Mouse (Mus musculus) limb, embryonic 14.5 days (tissue): ENCODE results near the gene Nmnat3. TPM values are rescaled to one million over a fixed set of nuclear protein-coding genes. Genes with fewer than 3 reads are reported as not detected.
A peak's percentile ranks its signal among the peaks of the same experiment; 100 is the strongest.

Experiments used
- ATAC-seq: fragments of 200-750 bp; cut with Nextera tagmentation; 2 replicates; pipeline ENCODE4 v1.8.0; 2017; ENCODE audit warnings: low read depth, moderate number of reproducible peaks, moderate TSS enrichment; ENCODE audit not compliant: low FRiP score
- DNase-seq: peaks from one replicate; pipeline ENCODE4 v3.0.0-alpha.2; 2015; ENCODE audit warnings: low spot score
- H3K27ac ChIP-seq: fragments of 300-500 bp; sonication (generic); replicated peaks from 2 replicates; pipeline ENCODE4 v1.5.1; 2014; ENCODE audit warnings: low read depth, mild to moderate bottlenecking, low read length, moderate library complexity, mixed read lengths
- H3K27me3 ChIP-seq: fragments of 300-500 bp; sonication (generic); 2 replicates; pipeline ENCODE4 v1.6.1; 2014; ENCODE audit warnings: low read length, mixed read lengths; ENCODE audit not compliant: control insufficient read depth, insufficient read depth
- H3K36me3 ChIP-seq: fragments of 300-500 bp; sonication (generic); 2 replicates; pipeline ENCODE4 v1.6.1; 2014; ENCODE audit warnings: mild to moderate bottlenecking, low read length, moderate library complexity, mixed read lengths; ENCODE audit not compliant: control insufficient read depth, insufficient read depth
- H3K4me1 ChIP-seq: fragments of 300-500 bp; sonication (generic); 2 replicates; pipeline ENCODE4 v1.6.1; 2014; ENCODE audit warnings: antibody characterized with exemption, low read length, mixed read lengths; ENCODE audit not compliant: control insufficient read depth, insufficient read depth
- H3K4me2 ChIP-seq: fragments of 300-500 bp; sonication (generic); replicated peaks from 2 replicates; pipeline ENCODE4 v1.6.1; 2014; ENCODE audit warnings: low read depth, mild to moderate bottlenecking, low read length, moderate library complexity; ENCODE audit not compliant: severe bottlenecking
- H3K4me3 ChIP-seq: fragments of 300-500 bp; sonication (generic); replicated peaks from 2 replicates; pipeline ENCODE4 v1.5.1; 2014; ENCODE audit warnings: low read length
- H3K9ac ChIP-seq: fragments of 300-500 bp; sonication (generic); 2 replicates; pipeline ENCODE4 v1.6.1; 2014; ENCODE audit warnings: mild to moderate bottlenecking, low read depth, low read length, moderate library complexity; ENCODE audit not compliant: severe bottlenecking
- H3K9me3 ChIP-seq: fragments of 300-500 bp; sonication (generic); 2 replicates; pipeline ENCODE4 v1.6.1; 2016; ENCODE audit warnings: low read length; ENCODE audit not compliant: control insufficient read depth
- POLR2A ChIP-seq: fragments of 200-500 bp; IDR thresholded peaks from 2 replicates; pipeline ENCODE4 v1.8.0; 2012; ENCODE audit warnings: inconsistent platforms, mild to moderate bottlenecking, moderate library complexity, borderline replicate concordance; ENCODE audit not compliant: insufficient read depth, insufficient read length; ENCODE audit errors: extremely low read depth
- WGBS: fragments of 180-500 bp; shearing (Covaris S2); extraction: QIAGEN DNeasy Blood & Tissue Kit; methylation state at CpG from one replicate; pipeline ENCODE4 v1.1.7; 2014; 5-methylcytosine and 5-hydroxymethylcytosine counted together
- polyA plus RNA-seq, 2 experiments: library from polyadenylated mRNA; depleted of rRNA in 1 of 2; stranded (reverse) in 1 of 2; unstranded in 1 of 2; fragments of >200 nt; fragmentation: Nextera tagmentation in 1 of 2; extraction: Ambion mirVana in 1 of 2; gene quantifications; 2 replicates each; pipeline versions ENCODE4 v1.2.1 to v1.2.3; 2012 to 2014

Gene Nmnat3
- polyA plus RNA-seq, 2 experiments: 3.5 to 7.1 TPM

GRCm38 (mm10) chr9:98337881-98338769 lies 50.9 kb downstream of the Nmnat3 start:
- Histone ChIP-seq H3K4me2 (no peak overlapping the region), H3K27ac (no peak overlapping the region), H3K27me3 (no peaks in the 10 kb centered on the region), H3K4me1 (0 out of 2 replicates have a peak, but pooled peaks cover 5% of the 10 kb centered on the region), H3K9ac (no peak overlapping the region), H3K9me3 (no peaks in the 10 kb centered on the region), H3K4me3 (no peak overlapping the region), H3K36me3 (no peaks in the 10 kb centered on the region)
- 44% methylated on average over 15 of the region's 15 CpGs for WGBS
- ATAC-seq: no peak
- no peak for TF ChIP-seq POLR2A
- peak; percentile 19 for DNase-seq

DNA sequence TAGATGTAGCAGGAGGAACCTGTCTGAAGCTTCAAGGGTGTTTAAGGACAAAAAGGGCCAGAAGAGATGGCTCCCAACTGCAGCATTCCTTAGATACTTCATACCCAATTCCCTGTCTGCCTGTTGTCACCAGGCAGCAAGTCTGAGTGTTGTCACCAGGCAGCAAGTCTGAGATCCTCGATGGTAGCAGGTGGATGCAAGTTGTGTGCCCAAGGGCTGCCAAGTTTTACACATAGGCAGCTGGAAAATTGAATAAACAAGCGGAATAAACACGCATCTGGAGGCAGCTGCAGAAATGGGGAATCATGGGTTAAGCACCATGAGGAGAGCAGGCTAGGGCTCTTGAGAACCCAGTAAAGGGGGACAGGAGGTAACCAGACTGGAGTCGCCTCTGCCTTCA lies 52.7 kb downstream of the Nmnat3 start:
- Histone ChIP-seq H3K4me1 (0 out of 2 replicates have a peak, but pooled peaks cover 5% of the 10 kb centered on the region), H3K9me3 (no peaks in the 10 kb centered on the region), H3K36me3 (no peaks in the 10 kb centered on the region), H3K27me3 (no peaks in the 10 kb centered on the region), H3K27ac (no peak overlapping the region), H3K4me2 (no peak overlapping the region), H3K9ac (no peak overlapping the region), H3K4me3 (no peak overlapping the region)
- ATAC-seq (no peak), DNase-seq (no peak)
- WGBS: 57% methylated on average over 4 of the region's 4 CpGs
- no peak for TF ChIP-seq POLR2A

DNA sequence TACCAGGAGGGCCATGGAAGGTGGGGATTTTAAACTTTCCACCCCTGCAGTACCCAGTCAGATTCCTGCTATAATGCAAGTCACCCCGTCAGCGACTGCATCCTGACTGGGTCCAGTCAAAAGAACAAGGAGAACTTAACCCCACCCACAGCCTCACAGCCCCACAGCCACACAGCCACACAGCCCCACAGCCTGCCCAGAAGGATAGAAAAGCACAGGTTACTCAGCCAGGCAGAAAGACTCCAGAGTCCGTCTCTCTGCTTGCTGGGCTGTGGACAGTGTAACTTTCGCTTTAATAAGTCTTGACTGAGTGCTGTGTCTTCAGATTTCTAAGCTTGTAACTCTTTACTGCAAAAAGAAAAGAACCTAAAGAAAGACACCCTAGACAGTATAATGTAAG lies 53.2 kb downstream of the Nmnat3 start:
- Histone ChIP-seq H3K9ac (no peak overlapping the region), H3K27ac (no peak overlapping the region), H3K36me3 (no peaks in the 10 kb centered on the region), H3K4me3 (no peak overlapping the region), H3K27me3 (no peaks in the 10 kb centered on the region), H3K4me1 (0 out of 2 replicates have a peak, but pooled peaks cover 5% of the 10 kb centered on the region), H3K9me3 (no peaks in the 10 kb centered on the region), H3K4me2 (no peak overlapping the region)
- DNase-seq (no peak), ATAC-seq (no peak)
- WGBS: 62% methylated on average over 4 of the region's 4 CpGs
- TF ChIP-seq POLR2A: no peak

DNA sequence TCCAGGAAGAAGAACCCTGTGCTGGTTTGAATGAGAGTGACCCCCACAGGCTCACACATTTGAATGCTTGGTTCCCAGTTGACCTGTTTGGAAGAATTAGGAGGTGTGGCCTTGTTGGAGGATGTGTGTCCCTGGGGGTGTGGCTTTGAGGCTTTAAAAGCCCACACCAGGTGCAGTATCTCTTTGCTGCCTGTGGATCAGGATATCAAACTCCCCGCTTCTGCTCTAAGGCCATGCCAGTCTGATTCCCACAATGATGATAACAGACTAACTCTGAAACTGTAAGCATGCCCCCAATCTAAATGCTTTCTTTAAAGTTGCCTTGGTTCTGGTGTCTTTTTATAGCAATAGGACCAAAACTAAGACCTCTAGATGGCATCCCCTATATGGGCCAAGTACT lies 58.6 kb downstream of the Nmnat3 start:
- H3K36me3 ChIP-seq: no peaks in the 10 kb centered on the region
- no peak overlapping the region for H3K9ac ChIP-seq
- ATAC-seq (no peak), DNase-seq (no peak)
- no peak overlapping the region for H3K4me2 ChIP-seq
- no peak overlapping the region for H3K4me3 ChIP-seq
- no peaks in the 10 kb centered on the region for H3K27me3 ChIP-seq
- H3K9me3 ChIP-seq: no peaks in the 10 kb centered on the region
- H3K4me1 ChIP-seq: no peaks in the 10 kb centered on the region
- TF ChIP-seq POLR2A: no peak
- no peak overlapping the region for H3K27ac ChIP-seq
- 93% methylated on average over 1 of the region's 1 CpGs for WGBS

DNA sequence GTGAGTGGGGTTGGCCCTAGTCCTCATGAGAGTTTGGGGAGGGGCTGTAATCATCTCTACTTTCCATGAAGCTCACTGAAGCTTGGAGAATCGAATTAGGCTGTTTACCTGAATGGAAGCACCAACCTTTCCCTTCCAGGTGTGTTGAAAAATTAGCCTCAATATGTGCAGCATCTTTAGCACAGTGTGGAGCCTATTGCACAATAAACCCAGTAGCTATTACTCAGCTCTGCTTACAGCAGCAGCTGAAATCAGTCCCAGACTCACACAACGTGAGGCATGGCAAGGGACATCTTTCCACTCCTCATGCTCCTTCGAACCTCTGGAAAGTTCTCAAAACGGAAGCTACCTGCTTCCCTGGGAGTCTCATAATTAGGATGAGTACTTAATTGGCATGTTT lies 59.0 kb downstream of the Nmnat3 start:
- H3K4me2 ChIP-seq: no peak overlapping the region
- no peaks in the 10 kb centered on the region for H3K4me1 ChIP-seq
- WGBS: 76% methylated on average over 4 of the region's 4 CpGs

More for the DNA sequence above, 59.0 kb downstream of the Nmnat3 start:
- H3K36me3 ChIP-seq: no peaks in the 10 kb centered on the region
- H3K9ac ChIP-seq: no peak overlapping the region
- no peak overlapping the region for H3K4me3 ChIP-seq
- H3K9me3 ChIP-seq: no peaks in the 10 kb centered on the region
- no peaks in the 10 kb centered on the region for H3K27me3 ChIP-seq
- no peak for ATAC-seq
- no peak overlapping the region for H3K27ac ChIP-seq
- TF ChIP-seq POLR2A: no peak
- no peak for DNase-seq
